Mouse (Mus musculus) gastrocnemius, adult 8-10 months (tissue): ENCODE data around the gene Mpped2. TPM values are rescaled to one million over a fixed set of nuclear protein-coding genes. Genes with fewer than 3 reads are reported as not detected.

Experiments
- DNase-seq, 2 experiments: peaks; one replicate each; pipeline ENCODE4 v3.0.0; 2022; ENCODE audit warnings: low spot score in 2 of 2
- total RNA-seq, 4 experiments: library from RNA; stranded (reverse); gene quantifications; 2 replicates each; pipeline ENCODE4 v1.2.4; 2022

Gene Mpped2
- total RNA-seq, 4 experiments from 2014 or later: 3.4 to 6.9 (median 4.0) TPM

DNA sequence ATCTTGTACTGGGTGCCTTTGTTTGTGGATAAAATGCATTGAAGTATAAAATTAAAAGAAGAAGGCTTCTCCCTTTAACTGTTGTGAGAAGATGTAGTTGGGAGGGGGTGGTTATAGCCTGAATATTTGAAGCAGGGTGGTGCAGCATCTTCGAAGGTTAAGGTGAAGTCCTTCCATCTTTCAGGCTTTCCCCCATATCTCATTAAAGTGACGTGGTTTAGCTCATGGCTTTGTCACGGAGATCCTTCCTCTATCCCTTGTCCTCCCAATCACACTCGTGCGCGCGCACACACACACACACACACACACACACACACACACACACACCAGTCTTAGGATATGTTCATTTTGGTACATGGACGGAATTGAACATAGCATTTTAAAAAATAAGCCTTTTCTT lies 3.3 kb downstream of the Mpped2 start:
- no peak for DNase-seq

DNA sequence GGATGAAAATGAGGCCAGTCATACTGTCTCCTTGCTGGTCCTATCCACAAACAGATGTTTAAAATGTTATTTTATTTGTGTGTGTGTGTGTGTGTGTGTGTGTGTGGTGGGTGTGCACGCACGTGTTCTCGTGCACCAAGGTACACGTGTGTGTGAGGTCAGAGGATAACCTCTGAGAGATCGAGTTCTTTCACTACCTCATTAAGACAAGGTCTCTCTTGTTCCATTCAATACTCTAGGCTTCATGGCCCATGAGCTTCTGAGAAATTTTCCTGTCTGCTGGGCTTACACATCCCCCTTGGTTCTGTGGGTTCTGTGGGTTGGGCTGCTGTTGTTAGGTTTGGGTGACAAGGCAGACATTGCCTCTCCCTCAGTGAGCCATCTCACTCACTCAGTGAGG lies 12.6 kb downstream of the Mpped2 start:
- no peak for DNase-seq

DNA sequence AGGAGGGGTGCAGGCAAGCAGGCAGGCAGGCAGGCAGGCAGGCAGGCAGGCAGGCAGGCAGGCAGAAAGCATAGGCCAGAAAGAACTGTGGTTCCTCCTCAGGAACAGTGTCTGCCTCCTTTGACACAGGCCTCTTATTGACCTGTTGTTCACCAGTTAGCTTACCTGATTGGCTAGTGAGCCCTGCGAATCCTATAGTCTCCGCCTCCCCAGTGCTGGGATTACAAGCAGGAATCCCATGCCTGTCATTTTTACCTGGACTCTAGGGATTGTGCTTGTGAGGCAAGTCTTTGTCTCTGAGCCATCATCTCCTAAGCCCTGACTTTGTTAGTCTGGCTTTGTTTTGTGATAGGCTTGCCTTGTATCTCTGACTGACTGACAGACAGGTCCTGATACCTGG lies 14.1 kb downstream of the Mpped2 start:
- no peak for DNase-seq

DNA sequence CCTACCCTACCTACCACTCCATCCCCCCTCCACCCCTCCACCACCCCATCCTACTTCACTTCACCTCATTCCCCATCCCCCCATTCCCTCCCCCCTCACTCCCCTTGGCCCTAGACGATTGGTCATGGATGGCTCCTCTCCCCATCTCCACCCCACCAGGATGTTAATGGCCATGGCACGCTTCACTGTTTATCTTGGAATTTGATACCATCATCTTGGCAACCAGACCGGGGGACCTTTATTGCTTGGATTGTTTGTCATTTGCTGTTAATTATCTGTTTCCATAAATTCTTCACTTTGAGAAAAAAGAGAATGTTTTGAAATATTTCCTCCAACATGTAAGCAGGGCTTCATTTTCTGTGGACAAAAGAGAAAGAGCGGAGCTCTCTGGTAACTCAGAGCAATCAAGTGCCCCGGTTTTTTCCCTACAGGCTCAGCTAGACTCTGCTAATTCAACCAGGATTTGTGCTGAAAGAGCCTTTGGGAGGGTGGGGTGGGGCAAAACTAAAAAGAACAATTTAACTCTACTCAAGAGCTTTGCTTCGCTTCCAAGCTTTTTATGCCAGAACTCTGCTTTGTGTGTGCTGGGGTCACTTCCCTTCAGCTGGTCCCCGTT lies 17.9 kb downstream of the Mpped2 start:
- DNase-seq: no peak

DNA sequence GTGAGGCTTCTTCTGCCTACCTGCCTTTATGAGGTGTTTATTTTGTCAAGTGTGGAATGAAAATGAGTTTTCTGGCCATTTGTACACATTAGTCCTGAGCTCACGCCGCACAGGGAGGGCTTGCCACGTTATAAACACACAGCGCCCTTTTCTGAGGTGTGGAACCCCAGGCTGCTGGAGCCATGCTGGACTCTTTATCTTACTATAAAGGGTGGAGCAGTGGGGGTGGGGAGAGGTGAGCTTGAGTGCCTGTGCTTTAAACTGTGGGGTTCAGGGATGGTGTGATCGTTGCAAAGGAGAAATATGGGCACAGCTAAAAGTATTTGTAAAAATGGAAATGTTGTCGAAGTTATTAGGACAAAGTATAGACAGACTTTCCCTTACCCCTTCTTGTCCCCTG lies 18.4 kb downstream of the Mpped2 start:
- no peak for DNase-seq

DNA sequence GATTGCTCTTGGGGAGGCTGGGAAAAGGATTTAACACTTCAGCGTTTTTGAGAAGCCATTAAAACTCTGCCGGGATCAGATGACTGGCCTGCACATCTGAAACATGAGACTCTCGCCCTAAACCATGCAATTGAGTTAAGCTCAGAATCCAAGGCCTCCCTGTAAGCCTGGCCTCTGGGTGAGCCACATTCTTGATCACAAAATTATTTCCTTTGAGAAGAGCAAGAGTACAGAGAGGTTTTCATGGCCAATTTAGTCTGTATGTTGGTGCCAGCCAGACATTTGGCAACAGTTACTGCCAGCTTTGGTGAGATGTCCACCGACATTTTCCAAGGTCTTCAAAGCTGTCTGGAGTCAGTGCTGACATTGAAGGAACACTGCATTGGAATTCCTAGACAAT lies 20.1 kb downstream of the Mpped2 start:
- no peak for DNase-seq

DNA sequence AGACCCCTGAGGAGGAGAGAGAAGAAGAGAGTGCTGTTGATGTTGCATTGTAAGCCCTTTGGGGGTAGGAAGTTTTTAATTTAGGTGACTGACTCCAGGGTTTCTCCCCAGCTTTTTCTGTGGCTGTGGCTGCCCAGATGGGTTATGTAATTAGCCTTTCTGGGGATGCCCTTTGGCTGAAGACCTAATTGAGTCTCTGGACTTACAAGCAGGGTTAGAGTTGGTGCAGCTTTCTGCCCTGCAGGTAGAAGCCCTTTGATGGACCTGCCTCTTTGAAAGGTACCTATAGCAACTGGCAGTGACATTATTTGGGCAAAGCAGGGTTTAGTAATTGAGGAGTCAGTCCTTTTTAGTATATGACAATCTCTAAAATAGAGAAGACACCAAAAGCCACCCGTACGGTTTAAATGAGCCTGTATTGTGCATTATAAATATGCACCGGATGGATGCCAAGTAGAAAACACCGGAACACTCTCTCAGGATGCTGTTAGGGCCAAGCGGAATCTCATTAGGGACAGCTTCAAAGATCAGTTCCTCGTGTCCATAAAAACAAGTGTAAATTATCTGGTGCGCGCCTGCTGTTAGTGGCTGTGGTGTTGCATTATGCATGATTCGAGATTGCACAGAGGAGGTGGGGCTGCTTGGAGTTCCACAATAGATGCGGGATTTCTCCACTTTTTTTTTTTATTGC lies 22.8 kb downstream of the Mpped2 start:
- no peak for DNase-seq

DNA sequence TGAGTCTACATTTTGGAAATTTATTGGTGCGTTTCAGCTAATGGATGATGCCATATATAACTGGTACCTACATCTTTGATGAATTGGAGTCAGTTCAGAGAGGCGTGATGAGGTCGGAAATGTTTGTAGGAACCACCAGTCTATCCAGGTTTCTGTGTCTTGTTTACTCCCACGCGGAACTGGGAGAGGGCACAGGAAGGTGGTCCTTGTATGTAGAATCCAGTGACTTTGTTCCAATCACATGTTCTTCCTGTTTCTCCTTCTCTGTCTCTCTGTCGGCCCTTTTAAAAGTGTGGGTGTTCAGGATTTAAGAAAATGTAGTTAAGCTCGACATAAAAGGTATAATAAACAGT lies 23.3 kb downstream of the Mpped2 start:
- DNase-seq: no peak

DNA sequence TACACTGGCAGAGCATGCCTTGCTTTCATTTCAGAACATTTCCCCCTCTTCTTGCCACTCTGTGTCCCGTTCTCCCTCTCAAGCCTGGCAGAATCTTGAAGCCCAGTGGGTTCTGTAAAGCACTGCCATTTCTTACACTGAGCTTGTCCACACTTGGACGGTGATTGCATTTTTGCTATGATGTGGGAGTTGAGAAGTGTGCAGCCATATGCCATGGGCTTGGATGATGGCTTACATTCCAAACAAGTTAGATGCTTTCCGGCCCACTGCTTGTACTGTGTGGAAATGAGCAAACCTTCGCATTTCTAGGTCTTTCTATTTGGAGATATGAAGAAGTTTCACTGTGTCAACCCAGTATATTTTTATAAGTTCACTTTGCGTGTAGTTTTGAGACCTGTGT lies 25.8 kb downstream of the Mpped2 start:
- DNase-seq: no peak

DNA sequence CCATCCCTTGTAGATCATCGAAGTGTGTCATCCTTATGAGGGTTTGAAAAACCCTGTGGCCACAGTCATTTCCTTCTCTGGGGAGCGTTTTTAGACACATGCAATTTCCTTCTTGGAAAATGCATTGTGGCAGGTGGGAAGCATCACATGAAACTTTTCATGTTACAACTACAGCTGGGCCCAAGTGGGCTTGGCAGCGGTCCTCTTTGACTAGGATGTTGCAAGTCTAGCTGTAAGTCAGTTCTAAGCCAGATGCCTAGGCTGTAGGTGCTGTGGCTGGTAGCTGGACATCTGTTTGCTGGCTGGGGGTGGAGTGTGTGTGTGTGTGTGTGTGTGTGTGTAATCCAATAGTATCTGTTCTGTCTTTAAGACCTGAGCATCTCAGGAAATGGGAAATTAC lies 26.4 kb downstream of the Mpped2 start:
- DNase-seq: no peak

DNA sequence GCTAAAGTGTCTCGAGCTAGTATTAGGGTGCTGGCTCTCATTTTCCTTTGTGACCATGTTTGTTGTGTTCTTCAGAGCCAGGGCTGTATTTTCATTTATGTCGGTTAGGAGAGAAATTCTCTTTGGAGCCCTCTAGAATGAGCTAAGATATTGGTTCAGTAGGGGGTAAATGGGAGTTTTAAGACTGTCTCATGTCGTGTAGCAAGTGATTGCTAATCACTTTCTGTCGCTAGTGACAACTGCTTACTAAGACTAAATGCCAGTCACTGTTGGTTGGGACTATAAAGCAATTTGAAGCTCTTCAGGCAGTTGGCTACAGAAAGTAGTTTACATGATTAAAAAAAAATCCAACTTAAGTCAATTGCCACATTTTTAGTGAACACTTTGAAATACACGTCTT lies 27.6 kb downstream of the Mpped2 start:
- no peak for DNase-seq

DNA sequence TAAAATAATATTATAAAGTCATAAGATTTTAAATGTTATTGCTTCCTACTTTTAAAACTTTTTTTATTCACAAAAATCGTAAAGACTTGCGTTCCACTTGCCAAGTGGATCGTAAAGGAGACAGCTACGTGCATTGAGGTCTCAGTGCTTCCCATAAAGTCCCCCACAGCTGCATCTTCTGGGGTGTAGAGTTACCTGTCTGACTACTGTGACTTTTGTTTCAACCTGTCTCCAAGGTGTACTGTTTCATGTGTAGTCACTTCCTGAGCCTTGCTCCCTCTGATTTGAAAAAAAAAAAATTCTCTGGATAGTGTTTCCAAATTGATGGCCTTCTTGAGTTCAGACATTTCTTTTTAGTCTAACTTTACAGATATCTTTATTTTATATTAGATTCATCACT lies 29.0 kb downstream of the Mpped2 start:
- DNase-seq: no peak

DNA sequence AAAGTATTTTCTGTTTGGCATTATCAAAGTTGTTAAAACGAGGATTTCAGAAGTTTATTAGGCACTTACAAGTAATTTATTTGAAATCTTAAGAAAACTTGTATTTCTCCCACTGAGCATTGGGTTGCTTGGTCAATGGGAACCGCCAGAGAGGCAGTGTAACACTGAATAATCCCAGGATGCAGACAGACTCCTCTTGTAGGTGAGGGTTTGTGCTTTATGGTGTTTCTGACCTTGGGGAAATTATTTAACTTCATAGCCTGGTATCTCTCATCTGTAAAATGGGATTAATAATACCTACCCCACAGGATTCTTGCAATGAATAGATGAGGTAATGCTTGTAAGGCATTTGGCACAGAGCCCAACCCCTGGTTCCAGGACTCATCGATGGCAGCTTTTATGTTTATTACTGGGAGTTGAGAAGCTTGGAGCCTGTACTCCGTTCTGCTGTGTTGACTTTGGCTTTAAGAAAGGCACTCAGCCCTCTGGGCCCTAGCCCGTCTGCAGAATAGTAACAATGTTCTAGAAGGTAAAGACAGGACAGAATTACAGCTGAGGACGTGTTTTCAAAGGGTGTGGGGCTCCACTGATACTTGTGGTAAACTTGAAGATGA lies 37.0 kb downstream of the Mpped2 start:
- DNase-seq: no peak

DNA sequence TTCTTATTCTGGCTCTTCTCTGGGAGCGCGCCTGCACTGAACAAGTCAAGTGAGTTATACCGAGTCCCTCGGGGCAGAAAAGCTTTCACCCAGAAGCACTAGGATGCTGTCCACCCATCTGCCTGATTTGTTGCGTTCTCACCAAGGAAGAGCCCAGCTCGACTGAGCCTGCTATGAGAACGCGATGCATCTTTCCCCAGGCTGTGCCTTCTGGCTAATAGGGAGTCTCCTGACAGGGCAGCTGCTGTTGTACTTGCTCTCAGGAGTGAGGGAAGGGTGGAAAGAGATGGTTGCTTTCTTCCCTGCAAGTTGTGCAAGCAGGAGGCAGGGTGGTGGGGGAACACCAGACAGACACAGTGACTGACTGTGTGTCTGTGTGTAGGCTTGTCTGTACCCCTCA lies 37.5 kb downstream of the Mpped2 start:
- no peak for DNase-seq

DNA sequence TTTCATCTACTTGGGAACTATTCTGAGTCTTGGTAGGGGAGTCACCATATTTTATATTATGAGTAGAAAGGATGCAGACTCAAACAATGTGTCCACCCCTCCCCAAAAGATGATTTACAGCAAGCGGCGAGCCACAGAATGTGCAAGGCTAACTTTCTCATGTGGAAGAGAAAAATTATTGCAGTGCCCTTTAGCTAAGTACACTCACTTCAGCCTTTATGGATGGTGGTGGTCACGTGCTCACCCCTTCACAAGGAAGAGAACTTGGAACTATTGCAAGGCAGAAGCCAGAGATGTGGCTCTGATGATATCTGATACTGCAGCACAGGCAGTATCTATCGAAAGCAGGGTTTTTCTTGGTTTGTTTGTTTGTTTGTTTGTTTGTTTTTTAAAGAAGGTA lies 38.4 kb downstream of the Mpped2 start:
- no peak for DNase-seq

DNA sequence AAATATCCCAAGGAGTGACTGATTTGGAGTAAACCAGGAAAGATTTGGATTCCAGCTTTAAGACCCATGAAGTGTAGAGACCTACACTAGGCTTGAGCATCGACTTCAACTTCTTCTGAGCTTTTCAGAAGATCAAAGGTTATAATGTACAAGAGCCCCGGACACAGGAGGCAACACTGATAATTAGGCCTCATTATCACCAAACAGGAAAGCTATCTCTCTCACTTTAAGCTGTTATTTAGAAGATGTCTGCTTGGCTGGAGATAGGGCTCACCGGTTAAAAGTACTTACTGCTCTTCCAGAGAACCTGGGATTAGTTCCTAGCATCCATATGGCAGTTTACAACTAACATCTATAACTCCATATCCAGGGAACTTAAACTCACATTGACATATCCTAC lies 39.1 kb downstream of the Mpped2 start:
- DNase-seq: no peak

DNA sequence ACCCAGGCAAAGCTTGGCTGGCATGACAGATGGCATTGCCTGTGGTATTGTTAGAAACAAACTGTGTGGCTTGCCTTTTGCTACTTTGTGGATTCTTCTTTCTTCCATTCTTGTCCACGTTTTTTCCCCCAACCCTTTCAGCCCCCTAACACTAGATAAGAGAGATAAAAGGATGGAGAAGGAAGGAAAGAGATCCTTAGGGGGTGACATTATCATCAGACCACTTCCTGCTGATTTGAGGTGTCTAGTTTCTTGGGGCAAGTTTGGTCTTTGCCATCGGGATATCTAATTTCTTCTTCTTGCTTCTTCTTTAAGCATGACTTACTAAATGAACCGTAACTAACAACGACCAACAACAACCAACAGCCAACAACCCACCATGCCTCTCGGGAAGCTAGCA lies 40.3 kb downstream of the Mpped2 start:
- DNase-seq: no peak

DNA sequence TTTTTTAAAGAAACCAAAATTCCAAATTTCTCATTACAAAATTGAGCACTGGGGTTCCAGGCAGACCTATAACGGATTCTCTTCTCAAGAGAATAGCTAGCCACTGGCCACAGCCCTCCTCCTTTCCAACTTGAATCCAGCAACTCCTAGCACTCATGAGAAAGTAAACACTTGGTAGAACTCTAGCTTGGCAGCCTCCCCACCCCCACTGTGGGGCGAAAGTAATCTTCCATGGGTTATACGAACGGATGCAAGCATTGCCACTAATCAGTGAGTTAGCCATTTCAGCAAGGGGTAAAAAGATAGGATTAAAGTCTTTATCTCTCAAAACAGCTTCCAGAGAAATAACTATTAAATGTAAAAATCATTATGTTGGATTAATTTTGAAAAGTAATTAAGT lies 40.9 kb downstream of the Mpped2 start:
- DNase-seq: no peak

DNA sequence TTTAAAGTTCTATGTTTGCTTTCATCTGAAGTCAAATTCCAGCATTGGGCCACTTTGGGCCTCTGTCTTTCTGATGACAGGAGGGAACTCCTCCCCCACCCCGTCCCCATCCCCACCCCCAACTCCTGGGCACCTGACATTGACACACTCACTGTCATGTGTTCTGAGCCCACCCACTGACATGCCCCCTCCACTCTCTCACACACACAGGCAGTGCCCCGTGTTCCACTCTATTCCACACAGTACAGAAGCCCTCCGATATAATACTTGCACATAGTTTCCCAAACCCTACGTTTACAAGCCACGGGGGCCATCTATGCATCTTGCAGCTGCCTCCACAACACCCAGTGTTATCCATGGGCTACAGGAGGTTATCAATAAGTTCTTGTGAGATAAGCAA lies 42.1 kb downstream of the Mpped2 start:
- no peak for DNase-seq

DNA sequence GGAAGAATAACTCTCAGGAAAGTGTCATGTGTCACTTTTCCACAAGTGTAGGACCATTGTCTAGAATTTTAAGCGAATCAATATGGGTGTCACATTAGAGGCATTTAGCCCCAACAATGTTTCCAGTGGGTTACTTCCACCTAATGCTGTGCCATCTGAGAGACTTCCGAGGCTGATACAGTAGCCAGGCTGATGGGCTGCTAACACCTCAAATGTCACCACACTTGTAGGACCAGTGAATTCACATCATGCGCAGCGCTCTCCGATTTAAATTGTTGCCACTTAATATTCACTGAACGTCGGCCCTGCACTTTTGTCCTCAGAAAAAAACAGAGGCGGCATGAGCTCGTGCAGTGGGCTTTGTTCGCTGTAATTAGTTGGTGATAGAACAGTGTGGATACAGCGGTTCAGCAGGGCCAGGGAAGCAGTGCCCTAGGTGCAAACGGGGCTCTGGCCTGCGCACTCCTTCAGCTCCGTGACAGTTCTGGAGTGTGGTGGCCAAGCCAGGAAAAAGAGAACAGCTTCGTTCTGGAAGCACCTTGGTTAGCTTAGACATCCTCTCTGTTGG lies 42.8 kb downstream of the Mpped2 start:
- DNase-seq: no peak

DNA sequence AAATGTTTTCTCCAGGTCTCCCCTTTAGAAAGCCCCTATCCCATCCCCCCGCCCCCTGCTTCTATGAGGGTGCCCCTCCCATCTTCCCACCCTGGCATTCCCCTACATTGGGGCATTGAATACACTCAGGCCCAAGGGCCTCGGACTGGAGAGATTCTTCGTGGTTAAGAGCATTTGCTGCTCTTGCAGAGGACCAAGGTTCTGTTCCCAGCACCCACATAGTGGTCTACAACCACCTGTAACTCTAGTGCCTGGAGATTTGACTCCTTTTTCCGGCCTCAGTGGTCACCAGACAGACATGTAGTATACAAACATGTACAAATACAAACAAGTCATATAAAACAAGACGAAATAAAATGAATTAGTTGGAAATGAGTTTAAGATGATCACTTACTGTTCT lies 45.9 kb downstream of the Mpped2 start:
- no peak for DNase-seq

DNA sequence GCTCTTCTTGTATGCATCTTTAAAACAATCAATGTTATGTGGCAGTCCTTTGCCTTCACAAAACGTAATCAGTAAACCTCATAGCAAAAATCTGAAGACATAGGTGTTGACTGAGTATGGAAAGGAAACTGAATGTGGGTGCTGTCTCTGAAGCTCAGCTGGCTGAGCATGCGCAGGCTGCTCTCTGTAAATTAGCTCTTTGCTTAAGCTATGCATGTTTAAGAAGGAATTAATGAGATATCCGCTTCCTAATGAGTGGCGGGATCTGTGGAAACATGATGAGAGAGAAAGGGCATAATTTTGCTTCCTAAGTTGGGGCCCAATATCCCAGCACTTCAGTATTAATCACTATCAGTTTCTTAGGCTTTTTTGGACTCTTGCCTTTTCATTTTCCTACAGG lies 51.0 kb downstream of the Mpped2 start:
- no peak for DNase-seq

DNA sequence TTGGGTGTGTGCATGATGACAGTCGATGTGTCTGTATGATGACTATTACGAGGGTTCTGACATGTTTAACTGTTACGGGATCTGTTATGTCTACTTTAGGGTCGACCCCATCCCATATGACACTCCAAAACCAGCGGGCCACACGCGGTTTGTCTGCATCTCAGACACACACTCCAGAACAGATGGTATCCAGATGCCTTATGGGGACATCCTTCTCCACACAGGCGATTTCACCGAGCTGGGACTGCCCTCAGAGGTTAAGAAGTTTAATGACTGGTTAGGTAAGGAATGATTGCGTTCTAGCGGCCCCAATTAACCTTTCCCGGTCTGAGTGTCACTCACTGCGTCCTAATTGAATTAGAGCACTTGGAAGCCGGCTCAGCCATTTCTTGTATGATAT lies 51.5 kb downstream of the Mpped2 start:
- no peak for DNase-seq
